Mouse (Mus musculus) liver, embryonic 14.5 days (tissue): ENCODE measurements at regions not wholly inside any gene's neighbourhood (a gene's known extent, or its start where the extent isn't known, plus 50 kb on each side); places are given as distances from the start of the nearest gene placed in this dataset.

ENCODE experiments used
- ATAC-seq: fragments of 200-750 bp; cut with Nextera tagmentation; 2 replicates; pipeline ENCODE4 v1.8.0; 2017; ENCODE audit warnings: moderate number of reproducible peaks, mild to moderate bottlenecking, moderate library complexity; ENCODE audit not compliant: insufficient read depth
- DNase-seq, 3 experiments: peaks; one replicate each; pipeline ENCODE4 v3.0.0-alpha.2; 2012 to 2013; ENCODE audit warnings: low read depth in 3 of 3, low spot score in 3 of 3
- H3K27ac ChIP-seq: fragments of 300-500 bp; sonication (generic); 2 replicates; pipeline ENCODE4 v1.5.1; 2014; ENCODE audit warnings: moderate library complexity, mild to moderate bottlenecking, control low read depth, inconsistent platforms
- H3K27me3 ChIP-seq: fragments of 300-500 bp; sonication (generic); 2 replicates; pipeline ENCODE4 v1.6.1; 2014; ENCODE audit warnings: mild to moderate bottlenecking, low read length, moderate library complexity; ENCODE audit not compliant: control insufficient read depth, insufficient read depth
- H3K36me3 ChIP-seq: fragments of 300-500 bp; sonication (generic); replicated peaks from 2 replicates; pipeline ENCODE4 v1.6.1; 2014; ENCODE audit warnings: low read depth; ENCODE audit not compliant: control insufficient read depth, insufficient read depth
- H3K4me1 ChIP-seq, 2 experiments: fragments of 200-500 bp in 1 of 2; fragments of 300-500 bp in 1 of 2; sonication (generic) in 1 of 2; replicated peaks; 2 replicates each; pipeline ENCODE4 v1.6.1; 2012 to 2014; ENCODE audit warnings: antibody characterized with exemption in 1 of 2, inconsistent platforms in 1 of 2, low read length in 1 of 2; ENCODE audit not compliant: control insufficient read depth in 2 of 2, insufficient read depth in 2 of 2
- H3K4me2 ChIP-seq: fragments of 300-500 bp; sonication (generic); 2 replicates; pipeline ENCODE4 v1.6.1; 2014; ENCODE audit warnings: low read depth, mild to moderate bottlenecking, control low read depth, moderate library complexity
- H3K4me3 ChIP-seq, 2 experiments: fragments of 200-500 bp in 1 of 2; fragments of 300-500 bp in 1 of 2; sonication (generic) in 1 of 2; 2 replicates each; pipeline ENCODE4 v1.5.1; 2012 to 2014; ENCODE audit warnings: low read depth in 2 of 2, low read length in 2 of 2, mild to moderate bottlenecking in 2 of 2, control low read depth in 1 of 2, inconsistent platforms in 1 of 2, moderate library complexity in 1 of 2; ENCODE audit not compliant: insufficient read depth in 1 of 2
- H3K9ac ChIP-seq: fragments of 300-500 bp; sonication (generic); replicated peaks from 2 replicates; pipeline ENCODE4 v1.6.1; 2014; ENCODE audit warnings: mild to moderate bottlenecking, control low read depth, moderate library complexity
- H3K9me3 ChIP-seq: fragments of 300-500 bp; sonication (generic); 2 replicates; pipeline ENCODE4 v1.6.1; 2016; ENCODE audit warnings: low read length, mixed read lengths; ENCODE audit not compliant: control insufficient read depth
- CTCF ChIP-seq: IDR thresholded peaks from 2 replicates; pipeline ENCODE4 v1.5.1; 2016; ENCODE audit warnings: antibody characterized with exemption, low read depth, control low read depth
- EP300 ChIP-seq: IDR thresholded peaks from 2 replicates; pipeline ENCODE4 v1.6.1; 2016; ENCODE audit warnings: antibody characterized with exemption, low read depth
- WGBS: fragments of 180-500 bp; shearing (Covaris S2); extraction: QIAGEN DNeasy Blood & Tissue Kit; methylation state at CpG from one replicate; pipeline ENCODE4 v1.1.7; 2014; ENCODE audit not compliant: insufficient replicate concordance; 5-methylcytosine and 5-hydroxymethylcytosine counted together

- ATAC-seq (no peak), DNase-seq (no peak)
- Histone ChIP-seq H3K27ac (no peak overlapping the region), H3K4me2 (no peak overlapping the region), H3K27me3 (no peaks in the 10 kb centered on the region), H3K4me3 (no peak overlapping the region), H3K36me3 (no peaks in the 10 kb centered on the region), H3K9ac (no peak overlapping the region), H3K9me3 (no peaks in the 10 kb centered on the region), H3K4me1 (no peaks in the 10 kb centered on the region)
- WGBS: 45% methylated on average over 3 of the region's 3 CpGs
- TF ChIP-seq CTCF (no peak), EP300 (no peak)
Observed at GRCm38 (mm10) chr14:108334879-108335278, 579.1 kb downstream of the Slitrk1 start.

DNA sequence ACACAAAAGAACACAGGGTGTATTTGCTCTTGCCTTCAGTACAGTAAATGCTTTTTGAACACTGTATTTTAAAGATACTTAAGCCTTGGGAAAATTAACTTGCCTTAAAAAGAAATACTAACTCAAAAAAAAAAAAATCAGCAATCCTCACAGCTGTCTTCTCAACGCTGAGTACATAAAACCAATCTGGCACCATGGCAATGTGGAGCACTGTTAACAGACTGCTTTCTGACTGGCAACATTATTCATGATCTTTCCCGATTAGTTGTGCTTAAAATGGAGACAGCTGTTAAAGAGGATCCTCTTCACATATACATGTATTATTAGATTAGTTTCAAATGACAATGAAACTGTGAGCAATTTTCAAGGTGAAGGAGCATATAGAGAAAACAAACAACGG is 587.5 kb downstream of the Slitrk1 start:
- H3K27ac ChIP-seq: no peak overlapping the region
- H3K36me3 ChIP-seq: no peaks in the 10 kb centered on the region
- TF ChIP-seq EP300: no peak
- no peak for TF ChIP-seq CTCF
- no peaks in the 10 kb centered on the region for H3K27me3 ChIP-seq
- DNase-seq (no peak), ATAC-seq (no peak)
- no peak overlapping the region for H3K4me3 ChIP-seq
- no peak overlapping the region for H3K9ac ChIP-seq
- H3K4me2 ChIP-seq: no peak overlapping the region
- no peaks in the 10 kb centered on the region for H3K4me1 ChIP-seq
- H3K9me3 ChIP-seq: no peaks in the 10 kb centered on the region
- 61% methylated on average over 3 of the region's 3 CpGs for WGBS

GRCm38 (mm10) chr14:108323364-108324037 is 590.5 kb downstream of the Slitrk1 start:
- H3K9me3 ChIP-seq: no peaks in the 10 kb centered on the region
- DNase-seq (no peak), ATAC-seq (no peak)
- no peak overlapping the region for H3K4me2 ChIP-seq
- H3K9ac ChIP-seq: no peak overlapping the region
- no peaks in the 10 kb centered on the region for H3K4me1 ChIP-seq
- no peak overlapping the region for H3K27ac ChIP-seq
- H3K4me3 ChIP-seq: no peak overlapping the region
- no peaks in the 10 kb centered on the region for H3K27me3 ChIP-seq
- TF ChIP-seq EP300 (no peak), CTCF (no peak)
- WGBS: 75% methylated on average over 1 of the region's 1 CpGs
- H3K36me3 ChIP-seq: no peaks in the 10 kb centered on the region

DNA sequence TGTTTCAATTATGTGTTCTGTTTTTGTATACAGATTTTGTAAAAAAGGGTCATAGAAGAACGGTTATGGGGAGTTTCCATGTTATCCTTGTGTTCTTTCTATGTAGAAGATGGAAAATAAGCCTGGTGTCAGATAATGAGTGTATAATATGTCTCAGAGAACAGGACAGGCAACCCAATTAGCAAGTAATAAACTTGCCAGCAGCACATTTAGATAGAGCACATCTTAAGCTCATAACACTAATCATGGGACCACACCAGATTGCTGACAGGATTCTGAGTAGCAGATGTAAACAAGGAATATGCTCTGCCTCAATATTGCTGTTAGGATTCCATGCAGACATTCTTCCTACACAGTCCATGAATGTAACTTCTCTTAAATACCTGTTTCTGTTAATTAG is 606.3 kb downstream of the Slitrk1 start:
- no peak for DNase-seq
- no peaks in the 10 kb centered on the region for H3K4me1 ChIP-seq
- WGBS: 42% methylated on average over 1 of the region's 1 CpGs

GRCm38 (mm10) chr14:108279630-108280029 is 634.3 kb downstream of the Slitrk1 start:
- Histone ChIP-seq H3K4me3 (no peak overlapping the region), H3K4me2 (no peak overlapping the region), H3K9ac (no peak overlapping the region), H3K9me3 (no peaks in the 10 kb centered on the region), H3K27ac (no peak overlapping the region), H3K4me1 (no peaks in the 10 kb centered on the region), H3K36me3 (no peaks in the 10 kb centered on the region), H3K27me3 (no peaks in the 10 kb centered on the region)
- WGBS: 57% methylated on average over 3 of the region's 3 CpGs
- DNase-seq: no peak
- no peak for ATAC-seq
- TF ChIP-seq EP300 (no peak), CTCF (no peak)

More for the DNA sequence above, 606.3 kb downstream of the Slitrk1 start:
- Histone ChIP-seq H3K27me3 (no peaks in the 10 kb centered on the region), H3K4me2 (no peak overlapping the region), H3K4me3 (no peak overlapping the region), H3K36me3 (no peaks in the 10 kb centered on the region), H3K9me3 (no peaks in the 10 kb centered on the region), H3K27ac (no peak overlapping the region), H3K9ac (no peak overlapping the region)
- no peak for TF ChIP-seq CTCF
- TF ChIP-seq EP300: no peak
- ATAC-seq: no peak
